In the genomic region with DNA sequence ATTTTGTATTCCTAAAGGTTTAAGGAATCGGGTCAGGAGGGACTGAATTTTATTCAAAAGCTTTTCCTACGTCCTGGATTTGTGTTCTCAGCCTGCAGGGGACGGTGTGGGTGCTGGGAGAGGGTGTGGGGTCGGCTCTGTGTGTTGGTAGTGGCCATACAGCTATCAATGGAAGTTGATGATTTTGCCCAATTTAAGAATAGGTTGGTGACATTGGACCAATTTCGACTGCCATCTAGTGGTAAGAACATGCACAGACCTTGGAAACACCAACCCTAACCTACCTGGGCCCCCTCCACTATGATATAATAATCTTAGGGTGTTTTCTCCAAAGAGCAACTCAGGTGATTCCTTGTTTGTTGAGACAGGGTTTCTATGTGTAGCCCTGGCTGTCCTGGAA, we compare ENCODE assay signal across 7 mouse cellular contexts. TPM values are rescaled to one million over a fixed set of nuclear protein-coding genes. Genes with fewer than 3 reads are reported as not detected.
A peak's percentile ranks its signal among the peaks of the same experiment; 100 is the strongest.
DNase-seq lines count a peak whose midpoint lies in the region; ATAC-seq and TF ChIP-seq lines count a peak whose summit lies in the region.

No protein-coding gene starts in this region.

- no peak overlapping the region for H3K4me2 ChIP-seq in kidney, embryonic 15.5 days
- H3K4me2 ChIP-seq in lung, embryonic 14.5 days, result no peak overlapping the region

- 25% methylated on average over 5 of the region's 5 CpGs for WGBS in kidney, adult 2 months
- 28% methylated on average over 5 of the region's 5 CpGs for WGBS in kidney, embryonic 15.5 days
- WGBS in lung, embryonic 14.5 days, result 26% methylated on average over 5 of the region's 5 CpGs

- no peaks in the 10 kb centered on the region for H3K36me3 ChIP-seq in kidney, adult 2 months (ENCODE audit: control insufficient read depth, insufficient read depth, low read length)
- no peaks in the 10 kb centered on the region for H3K36me3 ChIP-seq in kidney, embryonic 15.5 days
- no peaks in the 10 kb centered on the region for H3K36me3 ChIP-seq in lung, embryonic 14.5 days (ENCODE audit: insufficient read depth)

- no peaks in the 10 kb centered on the region for H3K4me1 ChIP-seq in kidney, adult 2 months (ENCODE audit: control insufficient read depth, insufficient read depth, low read length)
- no peaks in the 10 kb centered on the region for H3K4me1 ChIP-seq in kidney, embryonic 15.5 days
- H3K4me1 ChIP-seq in lung, embryonic 14.5 days (ENCODE audit: insufficient read depth), result no peaks in the 10 kb centered on the region

- H3K27ac ChIP-seq in kidney, adult 2 months (ENCODE audit: insufficient read depth, low read depth, low read length), result no peak overlapping the region
- H3K27ac ChIP-seq in kidney, embryonic 15.5 days, result no peak overlapping the region
- H3K27ac ChIP-seq in lung, embryonic 14.5 days (ENCODE audit: low read depth), result no peak overlapping the region

- no peak for TF ChIP-seq POLR2A in kidney, adult 2 months (IDR thresholded peaks at IDR 0.05; ENCODE audit: low read depth, low read length)

- TF ChIP-seq CTCF in kidney, adult 2 months (conservative IDR thresholded peaks at IDR 0.05; ENCODE audit: insufficient read depth, insufficient read length, low read depth, low read length), result peak; percentile 55
- TF ChIP-seq CTCF in lung, embryonic 14.5 days (IDR thresholded peaks at IDR 0.05; ENCODE audit: low read depth), result peak; percentile 79

- no peaks in the 10 kb centered on the region for H3K9me3 ChIP-seq in kidney, embryonic 15.5 days (replicated peaks)
- no peaks in the 10 kb centered on the region for H3K9me3 ChIP-seq in lung, embryonic 14.5 days (ENCODE audit: low read depth, low read length)

- H3K4me3 ChIP-seq in kidney, adult 2 months (ENCODE audit: insufficient read depth, low read depth, low read length), result no peak overlapping the region
- no peak overlapping the region for H3K4me3 ChIP-seq in kidney, embryonic 15.5 days (replicated peaks)
- no peak overlapping the region for H3K4me3 ChIP-seq in lung, embryonic 14.5 days (ENCODE audit: low read depth, low read length)

- H3K27me3 ChIP-seq in kidney, adult 2 months (replicated peaks; ENCODE audit: control insufficient read depth, insufficient read depth, low read length), result no peaks in the 10 kb centered on the region
- no peaks in the 10 kb centered on the region for H3K27me3 ChIP-seq in kidney, embryonic 15.5 days
- H3K27me3 ChIP-seq in lung, embryonic 14.5 days (ENCODE audit: insufficient read depth, low read length), result no peaks in the 10 kb centered on the region

- ATAC-seq in kidney, embryonic 15.5 days (replicated peaks; ENCODE audit: low FRiP score), result no peak
- ATAC-seq in lung, embryonic 14.5 days (ENCODE audit: insufficient read depth), result no peak

- DNase-seq in kidney, adult 2 months, result peak; percentile 57
- peak; percentile 39 for DNase-seq in A20 (ENCODE audit: low read depth, low spot score)
- DNase-seq in CD4-positive helper T cell, adult 2 months (ENCODE audit: low read depth, low spot score), result peak; percentile 44
- DNase-seq in cerebellum, postnatal 36 days, result peak; percentile 21 to 57
- DNase-seq in lung, embryonic 14.5 days, result peak; percentile 77
- no peak for DNase-seq in urinary bladder, postnatal 10 days (ENCODE audit: low spot score)

- H3K9ac ChIP-seq in kidney, embryonic 15.5 days, result no peak overlapping the region
- no peak overlapping the region for H3K9ac ChIP-seq in lung, embryonic 14.5 days

RNA-seq across cellular contexts. Expression of gene Cnot11, which starts 12.3 kb away (rescaled TPM):
- 18.2 and 20.8 TPM in 2 replicates for polyA plus RNA-seq in kidney, adult 2 months (2012; rRNA removed)
- 24.2 and 24.4 TPM in 2 replicates for polyA plus RNA-seq in kidney, embryonic 15.5 days (2015; fragmentation: Nextera tagmentation; extraction: Ambion mirVana)
- 26.8 and 29.0 TPM in 2 replicates for polyA plus RNA-seq in lung, embryonic 14.5 days (2014; fragmentation: Nextera tagmentation; extraction: Ambion mirVana)

RNA-seq across cellular contexts. Expression of gene Tbc1d8, which starts 44.0 kb away (rescaled TPM):
- 5.1 and 5.2 TPM in 2 replicates for polyA plus RNA-seq in kidney, adult 2 months (2012; rRNA removed)
- 9.9 and 10.4 TPM in 2 replicates for polyA plus RNA-seq in kidney, embryonic 15.5 days (2015; fragmentation: Nextera tagmentation; extraction: Ambion mirVana)
- 9.9 and 10.7 TPM in 2 replicates for polyA plus RNA-seq in lung, embryonic 14.5 days (2014; fragmentation: Nextera tagmentation; extraction: Ambion mirVana)

RNA-seq across cellular contexts. Expression of gene Rnf149, which starts 54.7 kb away (rescaled TPM):
- 30.3 and 33.7 TPM in 2 replicates for polyA plus RNA-seq in kidney, adult 2 months (2012; rRNA removed)
- polyA plus RNA-seq in kidney, embryonic 15.5 days (2015; fragmentation: Nextera tagmentation; extraction: Ambion mirVana), result 31.9 and 33.3 TPM in 2 replicates
- 32.8 and 33.3 TPM in 2 replicates for polyA plus RNA-seq in lung, embryonic 14.5 days (2014; fragmentation: Nextera tagmentation; extraction: Ambion mirVana)
